Mouse (Mus musculus) midbrain, embryonic 11.5 days (tissue): Measurements from ENCODE around the gene Rnase2b. TPM values are rescaled to one million over a fixed set of nuclear protein-coding genes. Genes with fewer than 3 reads are reported as not detected.
"Not testable (repeated sequence)": the region's sequence is repeated elsewhere in the genome, so short reads cannot be mapped to it uniquely, and the experiment has no call there.

Source experiments
- ATAC-seq: fragments of 200-750 bp; cut with Nextera tagmentation; 2 replicates; pipeline ENCODE4 v1.8.0; 2017; ENCODE audit warnings: moderate TSS enrichment, moderate library complexity; ENCODE audit not compliant: low FRiP score
- DNase-seq: peaks from one replicate; pipeline ENCODE4 v3.0.0; 2015; ENCODE audit warnings: low spot score; ENCODE audit errors: missing footprints
- H3K27ac ChIP-seq: fragments of 300-500 bp; sonication (generic); 2 replicates; pipeline ENCODE4 v1.5.1; 2014; ENCODE audit warnings: low read depth, low read length
- H3K27me3 ChIP-seq: fragments of 300-500 bp; sonication (generic); 2 replicates; pipeline ENCODE4 v1.6.1; 2014; ENCODE audit warnings: mild to moderate bottlenecking, low read length, moderate library complexity, mixed read lengths; ENCODE audit not compliant: control insufficient read depth, insufficient read depth
- H3K36me3 ChIP-seq: fragments of 300-500 bp; sonication (generic); 2 replicates; pipeline ENCODE4 v1.6.1; 2014; ENCODE audit warnings: mild to moderate bottlenecking, low read length, moderate library complexity, mixed read lengths; ENCODE audit not compliant: control insufficient read depth, insufficient read depth
- H3K4me1 ChIP-seq: fragments of 300-500 bp; sonication (generic); 2 replicates; pipeline ENCODE4 v1.6.1; 2014; ENCODE audit warnings: low read length; ENCODE audit not compliant: control insufficient read depth, insufficient read depth
- H3K4me2 ChIP-seq: fragments of 300-500 bp; sonication (generic); 2 replicates; pipeline ENCODE4 v1.6.1; 2014; ENCODE audit warnings: mild to moderate bottlenecking, moderate library complexity
- H3K4me3 ChIP-seq: fragments of 300-500 bp; sonication (generic); 2 replicates; pipeline ENCODE4 v1.5.1; 2014; ENCODE audit warnings: low read depth, low read length
- H3K9ac ChIP-seq: fragments of 300-500 bp; sonication (generic); 2 replicates; pipeline ENCODE4 v1.6.1; 2014; ENCODE audit warnings: low read length
- H3K9me3 ChIP-seq: fragments of 300-500 bp; sonication (generic); 2 replicates; pipeline ENCODE4 v1.6.1; 2016; ENCODE audit warnings: low read length; ENCODE audit not compliant: control insufficient read depth
- WGBS: fragments of 180-500 bp; shearing (Covaris S2); extraction: QIAGEN DNeasy Blood & Tissue Kit; methylation state at CpG from one replicate; pipeline ENCODE4 v1.1.7; 2014; 5-methylcytosine and 5-hydroxymethylcytosine counted together
- polyA plus RNA-seq: library from polyadenylated mRNA; unstranded; fragments of >200 nt; fragmentation: Nextera tagmentation; extraction: Ambion mirVana; gene quantifications from 2 replicates; pipeline ENCODE4 v1.2.1, GENCODE M21; 2014

Rnase2b gene
- polyA plus RNA-seq, 1 experiment from 2014 or later = not detected

- Histone ChIP-seq H3K27ac (no peak within 1 kb of the TSS), H3K4me3 (no peak within 1 kb of the TSS), H3K36me3 (no peaks in the 10 kb centered on the region), H3K27me3 (no peaks in the 10 kb centered on the region), H3K9ac (no peak within 1 kb of the TSS), H3K4me2 (no peak within 1 kb of the TSS), H3K4me1 (peaks cover 2% of the 10 kb centered on the region; the same call in 1 of the 2 replicates), H3K9me3 (no peaks in the 10 kb centered on the region)
- DNase-seq (no peak), ATAC-seq (no peak)
- WGBS = 43% methylated on average over 2 of the region's 2 CpGs
These were observed 15.4 kb upstream of the Rnase2b start, which contains the start of gene Rnase1 for GRCm38 (mm10) chr14:51146685-51147084. TSS of gene Rnase1 (minus strand) at chr14:51146785.

DNA sequence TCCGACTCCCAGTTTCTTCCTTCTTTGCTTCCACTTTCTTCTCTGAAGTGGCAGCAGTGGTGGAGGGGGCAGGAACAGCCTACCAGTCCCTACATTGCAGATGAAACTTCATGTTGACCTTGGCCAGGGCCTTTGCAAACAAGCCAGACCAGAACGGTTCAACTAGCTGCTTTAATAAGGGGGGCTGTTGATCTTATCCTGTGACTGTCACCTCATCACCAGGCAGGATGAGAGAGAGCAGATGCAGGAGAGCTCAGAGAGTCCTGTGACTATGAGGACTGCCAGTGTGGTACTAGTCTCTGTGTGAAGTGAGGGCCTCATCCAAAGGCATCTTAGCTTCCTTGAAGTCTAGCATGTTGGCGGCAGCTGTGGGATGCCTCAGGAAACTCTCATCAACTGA is 14.1 kb upstream of the Rnase2b start:
- ATAC-seq (no peak), DNase-seq (no peak)
- Histone ChIP-seq H3K9ac (no peak overlapping the region), H3K4me2 (no peak overlapping the region), H3K4me3 (no peak overlapping the region), H3K36me3 (no peaks in the 10 kb centered on the region), H3K9me3 (no peaks in the 10 kb centered on the region), H3K27ac (no peak overlapping the region), H3K27me3 (no peaks in the 10 kb centered on the region), H3K4me1 (peaks cover 2% of the 10 kb centered on the region; the same call in 1 of the 2 replicates)
- 83% methylated on average over 3 of the region's 3 CpGs for WGBS

- H3K9me3 ChIP-seq = no peaks in the 10 kb centered on the region
- H3K9ac ChIP-seq = no peak overlapping the region
- WGBS = 77% methylated on average over 5 of the region's 5 CpGs
These were observed 12.9 kb upstream of the Rnase2b start for GRCm38 (mm10) chr14:51149164-51149563.

GRCm38 (mm10) chr14:51150206-51150831 is 11.7 kb upstream of the Rnase2b start:
- Histone ChIP-seq H3K27me3 (no peaks in the 10 kb centered on the region), H3K4me3 (no peak overlapping the region), H3K4me2 (no peak overlapping the region), H3K9me3 (no peaks in the 10 kb centered on the region), H3K36me3 (no peaks in the 10 kb centered on the region), H3K27ac (no peak overlapping the region), H3K4me1 (peaks cover 2% of the 10 kb centered on the region; the same call in 1 of the 2 replicates), H3K9ac (no peak overlapping the region)
- ATAC-seq (no peak), DNase-seq (no peak)
- WGBS = 86% methylated on average over 3 of the region's 3 CpGs

More at GRCm38 (mm10) chr14:51149164-51149563, 12.9 kb upstream of the Rnase2b start:
- Histone ChIP-seq H3K4me3 (no peak overlapping the region), H3K27ac (no peak overlapping the region), H3K36me3 (no peaks in the 10 kb centered on the region), H3K4me1 (peaks cover 2% of the 10 kb centered on the region; the same call in 1 of the 2 replicates), H3K27me3 (no peaks in the 10 kb centered on the region), H3K4me2 (no peak overlapping the region)
- DNase-seq (no peak), ATAC-seq (no peak)

DNA sequence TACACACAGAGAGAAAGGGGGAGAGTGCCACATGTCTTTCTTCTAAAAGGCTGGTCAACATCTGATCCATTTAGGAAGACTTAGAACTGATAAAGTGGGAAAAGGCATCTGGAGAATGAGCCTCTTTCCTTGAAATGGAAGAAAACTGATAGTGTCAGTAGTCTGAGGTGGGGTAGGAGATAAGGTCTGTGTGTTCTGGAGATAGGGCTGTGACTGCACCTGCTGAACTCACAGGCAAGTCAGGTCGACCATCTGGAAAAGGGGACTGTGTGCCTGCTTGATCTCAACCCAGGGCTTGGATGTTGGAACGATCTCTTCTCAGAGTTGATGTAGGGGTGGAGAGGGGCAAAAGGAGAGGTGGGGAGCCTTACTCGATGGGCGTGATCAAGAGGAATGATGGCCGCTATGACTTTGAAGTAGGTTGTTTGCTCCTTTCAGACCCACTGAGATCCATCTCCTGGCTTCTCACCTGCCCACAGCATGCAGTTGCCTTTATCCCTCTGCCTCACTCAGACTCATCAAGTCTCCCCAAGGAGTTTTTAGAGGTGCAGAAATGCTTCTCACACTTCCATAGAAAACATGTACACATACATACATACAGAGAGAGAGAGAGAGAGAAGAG is 9.7 kb upstream of the Rnase2b start:
- no peaks in the 10 kb centered on the region for H3K4me1 ChIP-seq
- no peak for ATAC-seq
- WGBS = 83% methylated on average over 5 of the region's 5 CpGs
- no peak overlapping the region for H3K4me2 ChIP-seq
- H3K4me3 ChIP-seq = no peak overlapping the region
- H3K36me3 ChIP-seq = no peaks in the 10 kb centered on the region
- no peak overlapping the region for H3K27ac ChIP-seq
- no peaks in the 10 kb centered on the region for H3K27me3 ChIP-seq
- H3K9me3 ChIP-seq = no peaks in the 10 kb centered on the region
- DNase-seq = no peak
- H3K9ac ChIP-seq = no peak overlapping the region

GRCm38 (mm10) chr14:51156056-51156735 is 5.9 kb upstream of the Rnase2b start:
- DNase-seq = no peak
- H3K36me3 ChIP-seq = no peaks in the 10 kb centered on the region

GRCm38 (mm10) chr14:51156736-51157068 is 5.4 kb upstream of the Rnase2b start:
- DNase-seq (no peak), ATAC-seq (no peak)
- Histone ChIP-seq H3K27ac (no peak overlapping the region), H3K9ac (no peak overlapping the region), H3K36me3 (no peaks in the 10 kb centered on the region), H3K4me1 (no peaks in the 10 kb centered on the region), H3K4me2 (no peak overlapping the region), H3K9me3 (no peaks in the 10 kb centered on the region), H3K4me3 (no peak overlapping the region), H3K27me3 (no peaks in the 10 kb centered on the region)
- 90% methylated on average over 4 of the region's 4 CpGs for WGBS

More at GRCm38 (mm10) chr14:51156056-51156735, 5.9 kb upstream of the Rnase2b start:
- no peaks in the 10 kb centered on the region for H3K4me1 ChIP-seq
- WGBS = 85% methylated on average over 5 of the region's 5 CpGs
- H3K9ac ChIP-seq = no peak overlapping the region
- H3K4me3 ChIP-seq = no peak overlapping the region
- H3K27ac ChIP-seq = no peak overlapping the region
- no peaks in the 10 kb centered on the region for H3K27me3 ChIP-seq
- no peak overlapping the region for H3K4me2 ChIP-seq
- H3K9me3 ChIP-seq = no peaks in the 10 kb centered on the region
- no peak for ATAC-seq

DNA sequence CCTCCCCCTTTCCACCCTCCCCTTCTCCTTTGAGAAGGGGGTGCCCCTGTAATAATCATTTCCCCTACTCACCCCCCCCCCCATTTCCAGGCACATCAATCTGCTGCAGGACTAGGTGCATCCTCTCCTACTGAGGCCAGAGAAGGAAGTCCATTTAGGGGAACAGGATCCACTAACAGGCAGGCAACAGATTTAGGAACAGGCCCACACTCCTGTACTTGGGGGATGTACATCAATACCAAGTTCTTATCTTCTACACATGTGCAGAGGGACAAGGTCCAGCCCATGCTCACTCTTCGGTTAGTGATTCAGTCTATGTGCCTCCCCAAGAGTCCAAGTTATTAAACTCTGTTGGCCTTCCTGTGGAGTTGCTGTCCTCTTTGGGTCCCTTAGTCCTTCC is 5.0 kb upstream of the Rnase2b start:
- H3K27ac ChIP-seq = no peak overlapping the region
- no peak for ATAC-seq

DNA sequence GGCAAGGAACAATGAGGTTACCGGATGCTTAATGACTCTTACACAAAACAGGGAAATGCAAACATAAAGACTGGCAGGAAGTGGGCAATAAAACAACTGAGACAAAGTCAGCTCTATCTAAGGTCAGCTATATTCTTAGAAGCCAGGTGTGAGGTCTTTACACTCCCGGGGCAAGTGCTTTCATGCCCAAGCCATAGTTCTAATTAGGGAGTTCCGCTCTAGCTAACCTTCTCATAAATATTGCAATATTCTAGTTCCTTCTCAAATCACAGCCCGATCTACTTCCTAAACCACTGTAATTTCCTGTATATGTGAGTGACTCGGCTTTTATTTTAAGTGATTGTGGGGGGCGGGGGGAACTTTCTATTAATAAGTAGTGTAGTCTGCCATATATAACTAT is 1.3 kb downstream of the Rnase2b start:
- not testable (repeated sequence) for H3K36me3 ChIP-seq, H3K9me3 ChIP-seq, H3K4me2 ChIP-seq, H3K27ac ChIP-seq, ATAC-seq, DNase-seq, H3K27me3 ChIP-seq, H3K4me1 ChIP-seq, H3K4me3 ChIP-seq, H3K9ac ChIP-seq
- WGBS = 89% methylated on average over 6 of the region's 6 CpGs

More for the DNA sequence above, 5.0 kb upstream of the Rnase2b start:
- no peaks in the 10 kb centered on the region for H3K9me3 ChIP-seq
- H3K9ac ChIP-seq = no peak overlapping the region
- no peak for DNase-seq
- H3K27me3 ChIP-seq = no peaks in the 10 kb centered on the region
- H3K4me1 ChIP-seq = no peaks in the 10 kb centered on the region
- WGBS = 85% methylated on average over 1 of the region's 1 CpGs
- no peak overlapping the region for H3K4me2 ChIP-seq
- no peak overlapping the region for H3K4me3 ChIP-seq
- H3K36me3 ChIP-seq = no peaks in the 10 kb centered on the region
